Mouse (Mus musculus) layer of hippocampus, adult 2 months (tissue): ENCODE measurements at regions not wholly inside any gene's neighbourhood (a gene's known extent, or its start where the extent isn't known, plus 50 kb on each side); places are given as distances from the start of the nearest gene placed in this dataset.
A peak's percentile ranks its signal among the peaks of the same experiment; 100 is the strongest.

ENCODE experiments used
- DNase-seq, 2 experiments: peaks; one replicate each; pipeline ENCODE4 v3.0.0; 2022; ENCODE audit warnings: low spot score in 2 of 2
- H3K27ac ChIP-seq: fragments of 200-600 bp; 2 replicates; pipeline ENCODE4 v1.8.1; 2022
- H3K4me3 ChIP-seq: fragments of 200-600 bp; 2 replicates; pipeline ENCODE4 v1.8.1; 2022; ENCODE audit warnings: mild to moderate bottlenecking
- CTCF ChIP-seq: fragments of 200-600 bp; conservative IDR thresholded peaks from 2 replicates; pipeline ENCODE4 v1.8.1; 2022; ENCODE audit warnings: antibody characterized with exemption, mild to moderate bottlenecking, moderate library complexity

- TF ChIP-seq CTCF = no peak
- DNase-seq = no peak
- Histone ChIP-seq H3K27ac (no peak overlapping the region), H3K4me3 (no peak overlapping the region)
Measured at GRCm38 (mm10) chr10:66780335-66781170, 315.4 kb upstream of the Jmjd1c start.

GRCm38 (mm10) chr10:66781171-66781510, 314.8 kb upstream of the Jmjd1c start:
- no peak for TF ChIP-seq CTCF
- no peak for DNase-seq
- Histone ChIP-seq H3K4me3 (no peak overlapping the region), H3K27ac (no peak overlapping the region)

DNA sequence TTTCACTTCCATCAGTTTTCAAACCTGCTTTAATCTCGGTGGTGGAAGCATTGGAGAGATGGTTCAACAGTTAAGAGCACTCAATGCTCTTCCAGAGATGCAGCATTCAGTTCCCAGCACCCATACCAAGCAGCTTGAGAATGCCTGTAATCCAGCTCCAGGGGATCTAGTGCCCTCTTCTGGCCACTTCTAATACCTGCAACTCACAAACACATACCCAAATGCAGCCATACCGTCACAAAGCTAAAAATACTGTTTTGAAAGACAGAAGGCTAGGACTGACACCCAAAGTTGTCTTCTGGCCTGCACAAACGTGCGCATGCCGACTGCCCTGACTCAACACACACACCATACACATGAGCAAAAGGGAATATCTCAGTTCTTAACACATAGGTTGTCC, 313.9 kb upstream of the Jmjd1c start:
- H3K27ac ChIP-seq = no peak overlapping the region
- TF ChIP-seq CTCF = peak; percentile 43
- DNase-seq = no peak
- H3K4me3 ChIP-seq = no peak overlapping the region

- no peak for TF ChIP-seq CTCF
- H3K4me3 ChIP-seq = no peak overlapping the region
- no peak for DNase-seq
- H3K27ac ChIP-seq = no peak overlapping the region
Measured at GRCm38 (mm10) chr10:66787812-66788211, 308.1 kb upstream of the Jmjd1c start.

DNA sequence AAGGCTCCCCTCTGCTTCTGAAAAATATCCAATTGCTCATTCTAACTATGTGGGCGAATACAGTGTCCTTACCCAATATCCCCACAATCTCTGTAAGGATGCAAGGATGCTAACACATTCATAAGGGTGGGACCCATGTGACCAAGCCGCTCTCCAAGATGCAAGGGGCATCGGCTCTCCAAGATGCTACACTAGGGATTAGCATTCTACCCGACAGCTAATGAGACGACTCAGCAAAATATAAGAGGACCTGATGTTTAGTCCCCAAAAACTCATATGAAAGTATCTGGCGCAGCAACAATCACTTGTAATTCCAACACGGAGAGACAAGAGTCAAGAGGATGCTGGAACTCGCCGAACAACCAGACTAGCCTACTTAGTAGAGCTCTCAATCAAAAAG, 299.6 kb upstream of the Jmjd1c start:
- no peak for DNase-seq
- Histone ChIP-seq H3K27ac (no peak overlapping the region), H3K4me3 (no peak overlapping the region)
- no peak for TF ChIP-seq CTCF

- no peak overlapping the region for H3K4me3 ChIP-seq
- no peak for TF ChIP-seq CTCF
- DNase-seq = no peak
- H3K27ac ChIP-seq = no peak overlapping the region
Measured at GRCm38 (mm10) chr10:66802691-66803090, 293.2 kb upstream of the Jmjd1c start.

DNA sequence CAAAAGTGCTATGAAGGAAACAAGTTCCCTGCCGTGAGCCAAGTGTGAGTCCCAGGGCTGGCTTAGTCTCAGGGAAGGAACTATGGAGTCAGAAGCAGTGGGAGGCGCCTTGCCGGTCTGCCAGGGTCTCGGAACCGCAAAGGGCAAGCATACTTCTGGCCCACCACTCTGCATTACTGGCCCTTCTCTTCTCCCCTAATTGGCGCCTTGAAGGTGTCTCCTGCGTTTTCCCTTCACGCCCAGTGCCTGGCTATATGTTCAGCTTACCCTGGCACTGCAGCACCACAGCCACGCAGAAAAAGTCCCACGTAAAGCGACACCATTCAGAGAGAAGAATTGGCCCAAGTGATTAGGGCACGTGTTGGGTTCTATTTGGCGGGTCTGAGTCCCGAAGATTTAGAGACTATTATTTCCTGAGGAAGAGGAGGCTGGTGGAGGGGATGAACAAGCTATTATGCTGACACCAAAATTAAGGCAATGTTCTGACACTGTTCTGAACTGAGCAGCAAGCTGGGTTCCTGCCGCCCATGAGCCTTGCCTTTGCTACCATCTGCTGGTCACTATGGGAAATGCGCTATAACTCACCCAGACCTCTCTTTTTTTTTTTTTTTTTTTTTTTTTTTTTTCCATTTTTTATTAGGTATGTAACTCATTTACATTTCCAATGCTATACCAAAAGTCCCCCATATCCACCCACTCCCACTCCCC, 288.5 kb upstream of the Jmjd1c start:
- TF ChIP-seq CTCF = peak; percentile 73
- DNase-seq = peak; percentile 34 to 69
- H3K4me3 ChIP-seq = peak overlapping the region; percentile 20; the same call in 1 of the 2 replicates
- H3K27ac ChIP-seq = no peak overlapping the region

GRCm38 (mm10) chr10:66812515-66813260, 283.2 kb upstream of the Jmjd1c start:
- TF ChIP-seq CTCF = no peak
- DNase-seq = no peak
- H3K4me3 ChIP-seq = no peak overlapping the region
- no peak overlapping the region for H3K27ac ChIP-seq

DNA sequence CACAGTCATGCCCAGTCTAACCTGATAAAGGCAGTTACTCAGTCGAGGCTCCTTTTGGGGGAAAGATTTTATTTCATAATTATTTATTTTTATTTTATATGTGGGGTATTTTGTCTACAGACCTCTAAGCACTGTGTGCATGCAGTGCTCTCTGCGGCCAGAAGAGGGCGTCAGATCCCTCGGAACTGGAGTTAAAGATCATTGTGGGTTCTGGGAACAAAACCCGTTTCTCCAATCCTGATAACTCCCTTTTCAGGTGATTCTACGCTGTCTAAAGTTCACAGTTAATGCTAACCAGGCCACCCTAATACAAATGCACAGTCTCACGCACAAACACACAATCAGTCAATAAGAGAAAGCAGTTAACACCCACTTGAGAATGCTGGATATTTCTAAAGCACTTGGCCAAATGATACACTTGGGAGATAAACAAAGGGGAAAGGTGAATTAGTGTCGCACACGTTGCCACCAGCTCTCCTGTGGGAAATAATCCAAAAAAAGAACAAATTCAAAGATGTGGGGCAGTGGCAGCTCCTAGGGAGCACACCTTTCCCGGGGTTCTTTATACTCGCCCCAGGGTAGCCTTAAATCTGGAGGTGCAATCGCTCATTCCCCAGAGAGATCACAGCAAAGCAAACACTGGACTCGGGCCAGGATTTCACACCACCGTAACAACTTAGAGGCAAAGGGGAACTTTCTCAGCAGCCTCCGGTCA, 281.9 kb upstream of the Jmjd1c start:
- peak; percentile 61 for TF ChIP-seq CTCF
- Histone ChIP-seq H3K4me3 (no peak overlapping the region), H3K27ac (no peak overlapping the region)
- DNase-seq = no peak

DNA sequence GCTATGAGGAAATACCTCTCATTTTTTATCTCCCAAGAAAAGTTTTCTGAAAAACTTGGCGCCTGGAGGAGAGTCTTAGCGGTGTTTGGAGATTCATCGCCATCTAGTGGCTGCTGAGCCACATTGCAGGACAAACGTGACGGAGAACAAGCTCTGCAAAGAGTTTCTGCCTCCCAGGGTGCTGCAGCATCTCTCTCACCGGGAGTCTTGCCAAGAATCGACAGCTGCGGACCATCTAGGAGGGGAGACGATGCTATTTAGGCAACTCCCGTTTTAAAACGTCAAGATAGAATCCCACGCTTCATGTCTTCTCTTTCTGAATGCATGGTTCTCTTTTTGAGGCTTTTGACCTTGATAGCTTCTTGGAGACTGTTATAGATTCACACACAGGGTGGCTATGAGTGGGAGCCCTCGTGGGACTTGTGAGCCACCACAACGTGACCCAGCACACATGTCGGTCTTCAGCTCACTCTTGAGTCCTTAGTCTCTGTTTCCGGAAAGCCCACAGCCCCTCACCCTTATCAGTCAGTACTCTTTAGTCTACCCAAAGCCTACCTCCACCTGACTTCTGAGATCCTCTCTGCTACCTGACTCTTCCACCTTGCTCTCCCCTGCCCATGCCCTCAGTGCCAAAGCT, 281.2 kb upstream of the Jmjd1c start:
- DNase-seq = peak; percentile 87 to 88
- Histone ChIP-seq H3K4me3 (no peak overlapping the region), H3K27ac (no peak overlapping the region)
- peak; percentile 98 for TF ChIP-seq CTCF

DNA sequence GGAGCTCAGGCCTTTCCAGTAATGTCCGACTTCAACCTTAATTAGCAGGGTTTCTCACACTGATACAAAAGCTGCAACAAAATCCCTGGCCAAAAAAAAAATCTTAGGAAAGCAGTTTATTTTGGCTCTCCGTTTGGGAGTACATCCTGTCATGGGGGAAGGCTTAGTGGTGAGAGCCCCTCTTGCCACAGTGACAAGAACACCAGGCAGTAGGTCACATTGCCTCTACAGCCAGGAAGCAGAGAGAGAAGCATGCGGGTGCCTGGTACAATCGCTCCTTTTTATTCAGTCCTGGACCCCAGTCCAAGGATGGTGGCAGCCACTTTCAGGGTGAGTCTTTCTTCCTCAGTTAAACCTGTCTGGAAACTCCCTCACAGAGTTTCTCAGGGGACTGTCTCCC, 280.0 kb upstream of the Jmjd1c start:
- TF ChIP-seq CTCF = no peak
- no peak for DNase-seq
- H3K27ac ChIP-seq = no peak overlapping the region
- no peak overlapping the region for H3K4me3 ChIP-seq

DNA sequence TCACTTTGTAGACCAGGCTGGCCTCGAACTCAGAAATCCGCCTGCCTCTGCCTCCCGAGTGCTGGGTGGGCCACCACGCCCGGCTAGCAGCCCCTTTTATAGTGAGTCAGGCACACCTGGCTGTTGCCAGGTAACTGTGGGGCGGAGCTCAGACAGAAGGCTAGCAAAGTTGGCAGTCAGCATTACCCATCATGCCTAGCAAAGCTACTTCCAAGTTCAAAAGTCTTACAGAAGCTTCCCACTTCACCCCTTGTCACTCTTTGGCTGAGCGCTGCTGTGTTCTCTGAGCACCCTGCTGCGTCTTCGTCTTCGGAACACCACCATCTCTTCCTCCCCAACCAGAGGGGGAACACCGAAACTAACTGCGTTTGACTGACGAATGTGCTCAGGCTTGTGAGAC, 279.1 kb upstream of the Jmjd1c start:
- H3K27ac ChIP-seq = no peak overlapping the region
- H3K4me3 ChIP-seq = no peak overlapping the region
- no peak for DNase-seq
- no peak for TF ChIP-seq CTCF
